Mouse (Mus musculus) naive thymus-derived CD4-positive, alpha-beta T cell, adult 5 months (primary cell): Measurements from ENCODE around the gene Vmn1r19. TPM values are rescaled to one million over a fixed set of nuclear protein-coding genes. Genes with fewer than 3 reads are reported as not detected.

Experiments
- polyA plus RNA-seq: library from polyadenylated mRNA; unstranded; fragments of 100-300 nt; shearing (Covaris generic); gene quantifications from one replicate; pipeline ENCODE4 v1.2.1, GENCODE M21; 2017

Gene Vmn1r19
- not detected for polyA plus RNA-seq

DNA sequence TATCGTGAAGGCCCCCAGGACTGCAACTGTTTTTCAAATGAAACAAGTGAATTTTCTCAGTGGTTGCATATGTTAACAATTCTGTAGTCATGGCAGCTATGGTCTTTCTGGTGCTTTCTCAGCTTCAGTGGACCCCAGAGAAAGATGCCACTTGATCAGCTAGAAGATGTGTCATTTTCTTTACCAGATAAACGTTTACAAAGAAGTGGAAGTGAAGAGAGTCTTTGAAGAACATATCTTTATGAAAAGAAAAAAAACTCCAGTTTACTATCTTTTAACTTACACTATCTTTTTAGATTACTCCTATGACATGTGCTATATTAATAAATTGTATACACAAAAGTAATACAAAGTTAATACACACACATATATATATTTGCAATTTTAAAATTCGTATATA lies at the start of gene Vmn1r19:
Gene Vmn1r19 (plus strand): TSS at position 301 of the 400 bp plus-strand sequence.

DNA sequence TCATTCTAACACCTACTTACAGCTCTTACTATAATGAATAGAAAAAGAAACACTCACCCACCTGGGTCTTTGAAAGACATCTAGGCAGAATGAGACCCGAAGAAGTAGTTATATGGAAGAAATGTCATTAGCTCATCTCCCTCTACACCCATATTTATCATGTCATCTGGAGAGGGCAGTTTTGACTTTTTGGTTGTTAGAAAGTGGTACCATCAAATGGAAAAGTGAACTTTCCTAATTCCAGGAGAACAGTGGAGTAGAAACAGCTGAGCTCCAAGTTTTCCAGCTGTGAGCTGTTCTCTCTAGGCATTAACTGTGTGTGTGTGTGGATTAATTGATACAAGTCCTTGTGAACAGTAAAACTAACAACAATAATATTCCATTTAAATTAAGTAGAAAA lies 40.0 kb upstream of the Vmn1r19 start, which contains the start of gene Vmn1r17:
Gene Vmn1r17 (minus strand): TSS at position 101 of the 400 bp plus-strand sequence.

DNA sequence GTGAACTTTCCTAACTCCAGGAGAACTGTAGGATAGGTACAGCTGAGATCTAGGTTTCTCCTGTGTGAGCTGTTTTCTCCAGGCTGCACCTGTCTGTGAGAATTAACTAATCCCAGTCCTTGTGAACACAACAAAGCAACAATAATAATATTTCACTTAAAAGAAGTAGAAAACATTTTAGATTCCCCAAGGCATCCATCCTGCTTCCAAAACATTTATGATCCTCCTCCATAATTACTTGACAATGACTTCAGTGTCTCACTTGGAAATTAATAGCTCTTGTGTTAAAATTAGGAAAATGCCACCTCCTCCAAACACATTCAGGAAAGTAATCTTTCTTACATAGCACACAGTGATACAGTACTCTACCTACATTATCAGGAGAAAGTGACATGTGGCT lies 7.9 kb upstream of the Vmn1r19 start, which contains the start of gene Vmn1r18:
Gene Vmn1r18 (minus strand): TSS at position 101 of the 400 bp plus-strand sequence.

DNA sequence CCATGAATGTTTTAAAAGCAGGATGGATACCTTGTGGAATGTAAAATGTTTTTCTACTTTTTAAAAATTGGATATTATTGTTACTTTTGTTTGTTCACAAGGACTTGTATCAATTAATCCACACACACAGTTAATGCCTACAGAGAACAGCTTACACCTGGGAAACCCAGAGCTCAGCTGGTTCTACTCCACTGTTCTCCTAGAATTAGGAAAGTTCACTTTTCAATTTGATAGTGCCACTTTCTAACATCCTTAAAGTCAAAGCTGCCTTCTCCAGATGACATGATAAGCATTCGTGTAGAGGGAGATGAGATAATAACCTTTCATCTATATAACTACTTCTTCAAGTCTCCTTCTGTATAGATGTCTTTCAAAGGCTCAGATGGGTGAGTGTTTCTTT lies 25.1 kb downstream of the Vmn1r19 start, which contains the start of gene Vmn1r20:
Gene Vmn1r20 (plus strand): TSS at position 301 of the 400 bp plus-strand sequence.

Other genes with a start within 250 kb of the Vmn1r19 start
- gene Vmn1r12, start 246.9 kb upstream of the Vmn1r19 start, polyA plus RNA-seq, result 0.07 TPM
- 0.39 TPM for gene Vmn1r13, start 200.5 kb upstream of the Vmn1r19 start, polyA plus RNA-seq
- gene Vmn1r14, start 172.1 kb upstream of the Vmn1r19 start, polyA plus RNA-seq, result not detected
- not detected for gene Vmn1r15, start 145.8 kb upstream of the Vmn1r19 start, polyA plus RNA-seq
- not detected for gene Vmn1r16, start 74.3 kb upstream of the Vmn1r19 start, polyA plus RNA-seq
- not detected for gene Vmn1r17, start 40.1 kb upstream of the Vmn1r19 start, polyA plus RNA-seq
- gene Vmn1r18, start 8.0 kb upstream of the Vmn1r19 start, polyA plus RNA-seq, result 0.24 TPM
- gene Vmn1r20, start 25.1 kb downstream of the Vmn1r19 start, polyA plus RNA-seq, result not detected
- gene Ppm1k, start 131.7 kb downstream of the Vmn1r19 start, polyA plus RNA-seq, result 13.7 TPM
- gene Herc6, start 177.2 kb downstream of the Vmn1r19 start, polyA plus RNA-seq, result 24.4 TPM